Mouse (Mus musculus) liver, embryonic 15.5 days (tissue): ENCODE data around the gene Mill2. TPM values are rescaled to one million over a fixed set of nuclear protein-coding genes. Genes with fewer than 3 reads are reported as not detected.

Experiments used
- ATAC-seq: fragments of 200-750 bp; cut with Nextera tagmentation; 2 replicates; pipeline ENCODE4 v1.8.0; 2017; ENCODE audit warnings: moderate number of reproducible peaks, mild to moderate bottlenecking, moderate library complexity; ENCODE audit not compliant: insufficient read depth
- H3K27ac ChIP-seq: fragments of 300-500 bp; sonication (generic); replicated peaks from 2 replicates; pipeline ENCODE4 v1.5.1; 2015; ENCODE audit warnings: mild to moderate bottlenecking, inconsistent platforms
- H3K27me3 ChIP-seq: fragments of 300-500 bp; sonication (generic); 2 replicates; pipeline ENCODE4 v1.6.1; 2015; ENCODE audit warnings: mild to moderate bottlenecking, inconsistent platforms
- H3K36me3 ChIP-seq: fragments of 300-500 bp; sonication (generic); replicated peaks from 2 replicates; pipeline ENCODE4 v1.6.1; 2015; ENCODE audit warnings: moderate library complexity, mild to moderate bottlenecking, inconsistent platforms
- H3K4me1 ChIP-seq: fragments of 300-500 bp; sonication (generic); replicated peaks from 2 replicates; pipeline ENCODE4 v1.6.1; 2015; ENCODE audit warnings: inconsistent platforms
- H3K4me2 ChIP-seq: fragments of 300-500 bp; sonication (generic); 2 replicates; pipeline ENCODE4 v1.6.1; 2015; ENCODE audit warnings: moderate library complexity, mild to moderate bottlenecking, inconsistent platforms
- H3K4me3 ChIP-seq: fragments of 300-500 bp; sonication (generic); replicated peaks from 2 replicates; pipeline ENCODE4 v1.5.1; 2015; ENCODE audit warnings: mild to moderate bottlenecking, inconsistent platforms
- H3K9ac ChIP-seq: fragments of 300-500 bp; sonication (generic); 2 replicates; pipeline ENCODE4 v1.6.1; 2015; ENCODE audit warnings: moderate library complexity, mild to moderate bottlenecking, inconsistent platforms
- H3K9me3 ChIP-seq: fragments of 300-500 bp; sonication (generic); replicated peaks from 2 replicates; pipeline ENCODE4 v1.6.1; 2016; ENCODE audit warnings: inconsistent platforms
- WGBS: fragments of 180-500 bp; shearing (Covaris S2); methylation state at CpG from one replicate; pipeline ENCODE4 v1.1.7; 2015; ENCODE audit warnings: mixed read lengths; ENCODE audit not compliant: insufficient replicate concordance; 5-methylcytosine and 5-hydroxymethylcytosine counted together
- polyA plus RNA-seq: library from polyadenylated mRNA; unstranded; fragments of >200 nt; fragmentation: Nextera tagmentation; extraction: Ambion mirVana; gene quantifications from 2 replicates; pipeline ENCODE4 v1.2.1, GENCODE M21; 2015

The Mill2 gene
- polyA plus RNA-seq, 1 experiment from 2014 or later, result 0.15 TPM

DNA sequence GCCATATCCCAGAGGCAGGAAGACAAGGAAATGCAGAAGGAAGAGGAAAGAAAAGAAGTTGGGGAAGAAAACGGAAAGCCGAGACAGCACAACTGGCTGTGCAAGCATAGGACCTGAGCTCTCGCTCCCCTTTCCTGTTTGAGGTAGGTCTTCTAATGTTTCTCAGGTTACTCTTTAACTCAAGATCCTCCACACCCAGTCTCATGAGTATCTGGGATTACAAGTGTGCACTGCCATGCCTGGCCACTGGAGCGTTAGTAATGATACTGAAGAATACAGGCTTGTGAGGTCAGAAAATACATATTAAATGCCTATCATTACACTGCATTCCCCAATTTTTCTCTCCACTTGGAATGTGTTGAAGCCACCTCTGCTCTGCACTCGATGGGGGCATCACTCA lies 35.6 kb downstream of the Mill2 start:
- 68% methylated on average over 5 of the region's 5 CpGs for whole genome bisulfite sequencing
- no peaks in the 10 kb centered on the region for H3K9me3 ChIP-seq
- H3K4me1 ChIP-seq, result 0 out of 2 replicates have a peak, but pooled peaks cover 7% of the 10 kb centered on the region
- no peak for ATAC-seq
- H3K27me3 ChIP-seq, result peaks cover 18% of the 10 kb centered on the region
- no peak overlapping the region for H3K9ac ChIP-seq
- no peak overlapping the region for H3K4me2 ChIP-seq
- no peak overlapping the region for H3K4me3 ChIP-seq
- no peaks in the 10 kb centered on the region for H3K36me3 ChIP-seq
- no peak overlapping the region for H3K27ac ChIP-seq

DNA sequence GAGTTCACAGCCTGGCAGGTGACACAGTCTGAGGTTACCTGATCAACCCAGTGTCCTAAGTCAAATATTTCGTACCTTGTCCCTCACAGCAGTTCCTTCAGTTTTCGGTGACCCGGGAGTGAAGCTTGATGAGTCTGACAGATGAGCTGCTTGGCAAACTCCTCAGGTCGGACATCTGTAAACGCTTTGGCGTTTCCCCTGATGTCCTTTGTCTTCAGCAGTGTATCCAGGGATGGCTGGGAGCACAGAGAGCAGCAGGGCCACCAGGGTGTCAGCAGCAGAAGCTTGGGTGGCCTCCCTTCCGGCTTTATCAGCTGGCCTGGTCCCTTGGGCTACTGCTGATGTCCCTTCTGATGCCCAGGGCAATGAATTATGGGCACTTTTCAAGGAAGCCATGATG lies 38.9 kb downstream of the Mill2 start:
- Histone ChIP-seq H3K4me2 (no peak overlapping the region), H3K9ac (no peak overlapping the region), H3K27me3 (no peaks in the 10 kb centered on the region; the same call in 1 of the 2 replicates), H3K4me1 (no peaks in the 10 kb centered on the region), H3K27ac (no peak overlapping the region), H3K9me3 (no peaks in the 10 kb centered on the region), H3K36me3 (no peaks in the 10 kb centered on the region), H3K4me3 (no peak overlapping the region)
- WGBS, result 56% methylated on average over 7 of the region's 7 CpGs
- ATAC-seq, result no peak

DNA sequence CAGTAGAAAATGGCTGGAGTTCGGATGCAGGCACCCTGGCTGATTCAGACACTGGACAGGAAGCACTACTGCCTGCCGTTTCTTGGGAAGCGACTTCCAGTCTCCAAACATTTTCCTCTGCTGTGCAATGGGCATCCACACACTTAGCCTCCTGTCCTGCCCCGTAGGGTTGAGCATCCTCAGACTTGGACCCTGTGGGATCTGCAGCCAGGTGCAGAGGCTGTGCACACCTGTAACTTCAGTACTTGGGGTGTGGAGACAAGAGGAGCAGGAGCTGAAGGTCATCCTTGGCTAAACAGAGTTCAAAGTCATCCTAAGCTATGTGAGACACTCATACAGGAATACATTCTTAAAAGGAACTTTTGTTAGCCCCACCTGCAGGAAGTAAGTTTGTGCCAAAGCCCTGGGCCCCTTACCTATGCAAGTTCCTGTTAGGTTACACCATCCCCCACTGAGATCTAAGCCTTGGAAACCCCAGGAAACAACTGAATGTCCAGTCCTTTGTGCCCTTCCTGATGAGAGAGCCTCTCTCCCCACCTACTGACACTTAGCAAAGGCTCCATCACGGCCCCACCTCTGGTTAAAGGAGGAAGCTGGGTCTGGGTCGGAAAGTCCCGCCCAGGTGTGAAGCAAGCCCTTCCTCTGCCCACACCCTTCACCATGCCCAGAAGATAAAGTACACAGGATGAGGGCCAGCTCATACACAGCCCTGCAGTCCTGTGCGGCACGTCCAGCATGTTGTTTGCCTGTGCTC lies 44.4 kb downstream of the Mill2 start:
- no peaks in the 10 kb centered on the region for H3K36me3 ChIP-seq
- peak; percentile 45 for ATAC-seq
- H3K4me1 ChIP-seq, result no peaks in the 10 kb centered on the region
- no peak overlapping the region for H3K4me2 ChIP-seq
- H3K27ac ChIP-seq, result peak overlapping the region; percentile 33; the same call in 1 of the 2 replicates
- no peak overlapping the region for H3K9ac ChIP-seq
- H3K27me3 ChIP-seq, result no peaks in the 10 kb centered on the region
- H3K4me3 ChIP-seq, result peak overlapping the region; percentile 32
- no peaks in the 10 kb centered on the region for H3K9me3 ChIP-seq
- WGBS, result 25% methylated on average over 9 of the region's 9 CpGs

- Histone ChIP-seq H3K4me3 (peak overlapping the region; percentile 32), H3K4me1 (no peaks in the 10 kb centered on the region), H3K9ac (no peak overlapping the region), H3K27ac (peak overlapping the region; percentile 33; the same call in 1 of the 2 replicates), H3K36me3 (no peaks in the 10 kb centered on the region), H3K4me2 (no peak overlapping the region), H3K27me3 (no peaks in the 10 kb centered on the region), H3K9me3 (no peaks in the 10 kb centered on the region)
- 38% methylated on average over 13 of the region's 13 CpGs for WGBS
- no peak for ATAC-seq
These were observed 45.1 kb downstream of the Mill2 start for GRCm38 (mm10) chr7:18884745-18885422.

- Histone ChIP-seq H3K4me2 (0 out of 2 replicates have a peak overlapping the region, but pooled peaks have one; percentile 10), H3K9me3 (no peaks in the 10 kb centered on the region), H3K4me1 (no peaks in the 10 kb centered on the region), H3K27ac (no peak overlapping the region), H3K9ac (no peak overlapping the region), H3K36me3 (no peaks in the 10 kb centered on the region), H3K27me3 (no peaks in the 10 kb centered on the region), H3K4me3 (peak overlapping the region; percentile 12; the same call in 1 of the 2 replicates)
- ATAC-seq, result no peak
- 60% methylated on average over 1 of the region's 1 CpGs for WGBS
These were observed 47.2 kb downstream of the Mill2 start for GRCm38 (mm10) chr7:18886963-18887362.

DNA sequence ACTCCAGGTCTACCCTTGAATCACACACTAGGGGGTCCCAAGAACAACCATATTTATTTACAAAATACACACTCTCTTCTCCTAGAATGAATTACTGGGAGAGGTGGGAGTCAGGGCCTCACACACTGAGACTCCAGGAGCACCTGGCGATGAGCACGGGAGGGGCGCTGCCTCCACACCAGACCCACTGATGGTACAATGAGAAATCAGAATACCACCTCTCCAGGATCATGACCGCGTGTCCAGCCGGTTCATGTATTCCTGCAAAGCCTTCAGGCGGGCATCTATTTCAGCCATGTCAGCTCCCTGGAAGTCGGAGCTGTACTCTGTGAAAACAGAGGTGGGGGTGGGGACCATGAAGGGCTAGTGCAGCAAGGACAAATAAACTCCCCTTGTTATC lies 51.1 kb downstream of the Mill2 start:
- H3K9ac ChIP-seq, result no peak overlapping the region
- ATAC-seq, result no peak

GRCm38 (mm10) chr7:18891872-18892599 lies 52.3 kb downstream of the Mill2 start:
- WGBS, result 16% methylated on average over 33 of the region's 33 CpGs
- H3K9ac ChIP-seq, result no peak overlapping the region
- ATAC-seq, result peak; percentile 35; the same call in 1 of the 2 replicates

More for the DNA sequence above, 51.1 kb downstream of the Mill2 start:
- Histone ChIP-seq H3K27ac (no peak overlapping the region), H3K4me3 (no peak overlapping the region), H3K36me3 (no peaks in the 10 kb centered on the region), H3K27me3 (peaks cover 27% of the 10 kb centered on the region), H3K4me1 (peaks cover 24% of the 10 kb centered on the region), H3K9me3 (no peaks in the 10 kb centered on the region), H3K4me2 (no peak overlapping the region)
- whole genome bisulfite sequencing, result 80% methylated on average over 8 of the region's 8 CpGs

DNA sequence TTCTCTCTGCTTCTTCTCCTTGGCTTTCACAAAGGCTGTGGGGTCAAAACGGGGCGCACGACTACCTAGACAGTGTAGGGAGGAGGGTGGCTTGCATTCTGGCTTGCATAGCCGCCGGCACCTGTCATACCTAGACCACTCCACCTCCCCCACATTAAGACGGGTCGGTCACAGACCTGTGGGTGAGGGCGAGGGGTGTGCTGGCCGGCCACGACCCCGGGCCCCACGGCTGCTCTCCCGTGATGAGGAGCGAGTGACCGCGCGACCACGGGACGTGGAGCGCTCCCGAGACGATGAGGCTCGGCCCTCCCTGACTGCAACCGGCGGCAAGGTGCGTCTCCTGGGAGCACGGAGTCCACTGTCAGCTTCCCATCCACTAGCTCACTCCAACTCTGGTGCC lies 53.2 kb downstream of the Mill2 start:
- H3K27ac ChIP-seq, result no peak overlapping the region
- WGBS, result 25% methylated on average over 27 of the region's 27 CpGs
- H3K4me1 ChIP-seq, result peaks cover 24% of the 10 kb centered on the region
- H3K27me3 ChIP-seq, result peaks cover 27% of the 10 kb centered on the region
- H3K36me3 ChIP-seq, result peaks cover 3% of the 10 kb centered on the region; the same call in 1 of the 2 replicates
- ATAC-seq, result peak; percentile 10; the same call in 1 of the 2 replicates
- peak overlapping the region; percentile 70 for H3K4me2 ChIP-seq
- no peak overlapping the region; the same call in 1 of the 2 replicates for H3K4me3 ChIP-seq
- H3K9ac ChIP-seq, result no peak overlapping the region
- no peaks in the 10 kb centered on the region for H3K9me3 ChIP-seq

More at GRCm38 (mm10) chr7:18891872-18892599, 52.3 kb downstream of the Mill2 start:
- Histone ChIP-seq H3K9me3 (no peaks in the 10 kb centered on the region), H3K27ac (no peak overlapping the region), H3K4me2 (peak overlapping the region; percentile 70), H3K4me1 (peaks cover 24% of the 10 kb centered on the region), H3K27me3 (peaks cover 27% of the 10 kb centered on the region), H3K36me3 (no peaks in the 10 kb centered on the region), H3K4me3 (peak overlapping the region; percentile 44)

GRCm38 (mm10) chr7:18893651-18894430 lies 54.1 kb downstream of the Mill2 start:
- Histone ChIP-seq H3K27me3 (peaks cover 27% of the 10 kb centered on the region), H3K9ac (no peak overlapping the region), H3K4me1 (peaks cover 24% of the 10 kb centered on the region), H3K4me3 (peak overlapping the region; percentile 33), H3K9me3 (no peaks in the 10 kb centered on the region), H3K36me3 (peaks cover 5% of the 10 kb centered on the region; the same call in 1 of the 2 replicates), H3K27ac (no peak overlapping the region), H3K4me2 (peak overlapping the region; percentile 65)
- ATAC-seq, result peak; percentile 37; the same call in 1 of the 2 replicates
- WGBS, result 7% methylated on average over 41 of the region's 41 CpGs

GRCm38 (mm10) chr7:18896536-18896935 lies 56.8 kb downstream of the Mill2 start:
- no peaks in the 10 kb centered on the region for H3K9me3 ChIP-seq
- H3K27ac ChIP-seq, result no peak overlapping the region
- 50% methylated on average over 5 of the region's 5 CpGs for WGBS
- ATAC-seq, result no peak
- peaks cover 24% of the 10 kb centered on the region for H3K4me1 ChIP-seq
- H3K9ac ChIP-seq, result no peak overlapping the region
- peaks cover 5% of the 10 kb centered on the region; the same call in 1 of the 2 replicates for H3K36me3 ChIP-seq
- no peak overlapping the region for H3K4me3 ChIP-seq
- peaks cover 27% of the 10 kb centered on the region for H3K27me3 ChIP-seq
- H3K4me2 ChIP-seq, result no peak overlapping the region
